ENCODE assay signal across 9 mouse cellular contexts in genomic region chr17:62782826-62783404, GRCm38 (mm10).
DNase-seq lines count a peak whose midpoint lies in the region; ATAC-seq and TF ChIP-seq lines count a peak whose summit lies in the region.
"Had no signal": no experiment of that assay in that cellular context is flagged by ENCODE, and none has a peak within 500 bp of the region (broad histone marks: within the 10 kb centered on the region; RNA-seq: fewer than 3 reads in every experiment).

No protein-coding gene starts in this region.

- no peaks in the 10 kb centered on the region for H3K27me3 ChIP-seq in liver, embryonic 12.5 days (replicated peaks)
- H3K27me3 ChIP-seq in stomach, postnatal 0 days (ENCODE audit: control insufficient read depth, insufficient read depth, low read length): no peaks in the 10 kb centered on the region

- no peak for TF ChIP-seq EP300 in stomach, postnatal 0 days (optimal IDR thresholded peaks at IDR 0.05)

- H3K4me1 ChIP-seq in liver, embryonic 12.5 days: 0 out of 2 replicates have a peak, but pooled peaks cover 5% of the 10 kb centered on the region
- peaks cover 5% of the 10 kb centered on the region; the same call in 1 of the 2 replicates for H3K4me1 ChIP-seq in stomach, postnatal 0 days (replicated peaks; ENCODE audit: control insufficient read depth, insufficient read depth)

- H3K4me3 ChIP-seq in liver, embryonic 12.5 days: no peak overlapping the region
- H3K4me3 ChIP-seq in stomach, postnatal 0 days (ENCODE audit: low read depth, low read length): no peak overlapping the region

- no peak overlapping the region for H3K4me2 ChIP-seq in liver, embryonic 12.5 days
- peak overlapping the region; percentile 38 for H3K4me2 ChIP-seq in stomach, postnatal 0 days (replicated peaks; ENCODE audit: low read depth)

- ATAC-seq in liver, embryonic 12.5 days: 0 out of 2 replicates have a peak, but pooled peaks have one; percentile 13
- peak; percentile 13 for ATAC-seq in stomach, postnatal 0 days (ENCODE audit: low FRiP score, low TSS enrichment)
- ATAC-seq: forebrain, embryonic 16.5 days had no signal

- WGBS in liver, embryonic 12.5 days (ENCODE audit: insufficient replicate concordance): 49% methylated on average over 13 of the region's 13 CpGs
- WGBS in stomach, postnatal 0 days: 45% methylated on average over 13 of the region's 13 CpGs

- H3K27ac ChIP-seq in liver, embryonic 12.5 days: no peak overlapping the region
- H3K27ac ChIP-seq in stomach, postnatal 0 days (replicated peaks): peak overlapping the region; percentile 88

- DNase-seq in cerebellum, postnatal 14 days: peak; percentile 5 to 6
- no peak for DNase-seq in cerebellum, postnatal 4 days (ENCODE audit: low spot score in 2 of 2)
- DNase-seq in urinary bladder, adult 2 months (ENCODE audit: low spot score): peak; percentile 25
- no peak for DNase-seq in urinary bladder, postnatal 10 days (ENCODE audit: low spot score)
- peak; percentile 30 for DNase-seq in stomach, postnatal 0 days (ENCODE audit: low spot score)
- no peak for DNase-seq in right cerebral cortex, adult 18-20 months
- no peak for DNase-seq in right cerebral cortex, postnatal 25 days

- H3K36me3 ChIP-seq in liver, embryonic 12.5 days: no peaks in the 10 kb centered on the region
- H3K36me3 ChIP-seq in stomach, postnatal 0 days (ENCODE audit: control insufficient read depth, insufficient read depth, low read length): no peaks in the 10 kb centered on the region

- no peak for TF ChIP-seq CTCF in stomach, postnatal 0 days (IDR thresholded peaks at IDR 0.05; ENCODE audit: low read depth)

- H3K9me3 ChIP-seq in liver, embryonic 12.5 days (replicated peaks): no peaks in the 10 kb centered on the region
- H3K9me3 ChIP-seq in stomach, postnatal 0 days (ENCODE audit: control insufficient read depth, low read length): no peaks in the 10 kb centered on the region

- H3K9ac ChIP-seq in liver, embryonic 12.5 days: no peak overlapping the region
- peak overlapping the region; percentile 18 for H3K9ac ChIP-seq in stomach, postnatal 0 days (ENCODE audit: low read length)

Comparison
In these comparisons a context has a peak if more than half of its experiments do, and no peak if none do; other contexts are left out.
1. DNase-seq: peak in cerebellum, postnatal 14 days (2 of 2), urinary bladder, adult 2 months (single experiment) and stomach, postnatal 0 days (single experiment); none in cerebellum, postnatal 4 days (0 of 2), urinary bladder, postnatal 10 days (single experiment), right cerebral cortex, adult 18-20 months (single experiment) and right cerebral cortex, postnatal 25 days (single experiment).